8 mouse cellular contexts compared by ENCODE assay signal in genomic region chr13:23552962-23553361, GRCm38 (mm10). TPM values are rescaled to one million over a fixed set of nuclear protein-coding genes. Genes with fewer than 3 reads are reported as not detected.
DNase-seq lines count a peak whose midpoint lies in the region; ATAC-seq and TF ChIP-seq lines count a peak whose summit lies in the region.

Gene Hist1h1d (plus strand): TSS chr13:23553262.

- H3K27ac ChIP-seq in heart, embryonic 13.5 days (replicated peaks) = peak within 1 kb of the TSS; percentile 98
- peak within 1 kb of the TSS; percentile 45; the same call in 1 of the 2 replicates for H3K27ac ChIP-seq in bone marrow, adult 2 months (ENCODE audit: control insufficient read depth, insufficient read depth, low read depth, low read length, poor library complexity)

- no peak for DNase-seq in heart, postnatal 36 days
- no peak for DNase-seq in frontal cortex, postnatal 36 days (ENCODE audit: low spot score in 2 of 2)
- no peak for DNase-seq in spleen, adult 12 weeks (ENCODE audit: low spot score)
- no peak for DNase-seq in retina, embryonic 14.5 days (ENCODE audit: low spot score)

- TF ChIP-seq POLR2A in bone marrow, adult 2 months (IDR thresholded peaks at IDR 0.05; ENCODE audit: borderline replicate concordance, control insufficient read depth, low read depth, low read length) = no peak

- H3K9me3 ChIP-seq in heart, embryonic 13.5 days = no peaks in the 10 kb centered on the region
- no peaks in the 10 kb centered on the region for H3K9me3 ChIP-seq in megakaryocyte, embryonic 14.5 days

- intact Hi-C loops in heart, postnatal 36 days (cut with DNase I) = no loop called here

- peak within 1 kb of the TSS; percentile 99 for H3K4me2 ChIP-seq in heart, embryonic 13.5 days

- H3K4me3 ChIP-seq in heart, embryonic 13.5 days = no peak within 1 kb of the TSS; the same call in 1 of the 2 replicates
- H3K4me3 ChIP-seq in bone marrow, adult 2 months (replicated peaks; ENCODE audit: control insufficient read depth, low read depth, low read length) = no peak within 1 kb of the TSS
- H3K4me3 ChIP-seq in megakaryocyte, embryonic 14.5 days (replicated peaks) = peak within 1 kb of the TSS; percentile 15

- no peak for ATAC-seq in heart, embryonic 13.5 days (ENCODE audit: extremely low read depth, insufficient number of reproducible peaks, low FRiP score, low TSS enrichment)
- ATAC-seq in hematopoietic stem cell, adult 5-6 weeks (replicated peaks in 1 of 2; ENCODE audit: insufficient read depth in 1 of 2, low FRiP score in 2 of 2, low TSS enrichment in 1 of 2, low read depth in 1 of 2, poor library complexity in 2 of 2, severe bottlenecking in 2 of 2) = no peak

- H3K27me3 ChIP-seq in heart, embryonic 13.5 days (replicated peaks) = no peaks in the 10 kb centered on the region
- no peaks in the 10 kb centered on the region for H3K27me3 ChIP-seq in megakaryocyte, embryonic 14.5 days (replicated peaks)

- H3K9ac ChIP-seq in heart, embryonic 13.5 days = peak within 1 kb of the TSS; percentile 96

- H3K36me3 ChIP-seq in heart, embryonic 13.5 days = no peaks in the 10 kb centered on the region
- H3K36me3 ChIP-seq in megakaryocyte, embryonic 14.5 days (replicated peaks; ENCODE audit: low read length) = no peaks in the 10 kb centered on the region

- no peak for TF ChIP-seq CTCF in bone marrow, adult 2 months (IDR thresholded peaks at IDR 0.05; ENCODE audit: control insufficient read depth, insufficient read depth, low read length)

- peaks cover 29% of the 10 kb centered on the region for H3K4me1 ChIP-seq in heart, embryonic 13.5 days
- no peaks in the 10 kb centered on the region for H3K4me1 ChIP-seq in bone marrow, adult 2 months (ENCODE audit: control insufficient read depth, insufficient read depth, low read length)
- H3K4me1 ChIP-seq in megakaryocyte, embryonic 14.5 days = peaks cover 72% of the 10 kb centered on the region

RNA-seq across cellular contexts. Expression of gene Hist1h1d, which starts in this region (rescaled TPM):
- 0.23 and 0.29 TPM in 2 replicates for polyA plus RNA-seq in heart, embryonic 13.5 days (2015; fragmentation: Nextera tagmentation; extraction: Ambion mirVana)
- total RNA-seq in heart, postnatal 36 days (2021) = 1 to 10 TPM; 2.2 to 2.3 TPM
- polyA plus RNA-seq in bone marrow, adult 2 months (2011; ENCODE audit: insufficient read depth, insufficient read length, low replicate concordance, missing spikeins) = 9.7 and 12.7 TPM in 2 replicates
- total RNA-seq in hematopoietic stem cell, adult 5-6 weeks (2017) = 39.0 and 69.9 TPM in 2 replicates
- 0.36 and 2.1 TPM in 2 replicates for polyA plus RNA-seq in megakaryocyte, embryonic 14.5 days (2012; ENCODE audit: insufficient read depth, low replicate concordance)

Comparison
In these comparisons a context has a peak if more than half of its experiments do, and no peak if none do; other contexts are left out.
1. RNA of gene Hist1h1d (total RNA-seq): 39.0 to 69.9 TPM in hematopoietic stem cell, adult 5-6 weeks; 2.2 to 2.3 TPM in heart, postnatal 36 days; every median in the first group is over 10 times any median in the second.